Mouse (Mus musculus) regulatory T cell (primary cell): ENCODE measurements around the gene Kank1.

ENCODE experiments used
- in situ Hi-C: fragments of 300-600 bp; cut with MboI, MseI; formaldehyde crosslinking; loops from one replicate; pipeline ENCODE4 v1.15.1; 2025; ENCODE audit warnings: high pct_unique_total_duplicates

The Kank1 gene

DNA sequence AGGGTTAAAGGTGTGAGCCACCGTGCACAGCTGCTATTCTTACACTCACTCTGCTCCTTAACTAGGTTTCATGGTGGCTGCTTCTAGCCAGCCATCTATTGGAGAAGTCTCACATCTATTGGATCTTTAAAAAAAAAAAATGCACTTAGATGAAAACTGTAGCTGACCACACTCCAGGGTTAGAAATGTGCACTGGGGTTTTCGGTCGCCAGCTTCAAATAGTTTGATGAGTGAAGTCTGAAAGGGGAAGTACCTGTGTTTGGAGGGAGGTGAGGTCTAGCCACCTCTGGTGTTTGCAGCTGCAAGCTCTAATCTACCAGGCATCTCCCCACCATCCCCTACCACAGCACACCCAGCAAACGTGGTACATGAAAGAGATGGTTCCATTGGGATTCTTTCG is 74.2 kb downstream of the Kank1 start:
- in situ Hi-C loops = no loop called here

DNA sequence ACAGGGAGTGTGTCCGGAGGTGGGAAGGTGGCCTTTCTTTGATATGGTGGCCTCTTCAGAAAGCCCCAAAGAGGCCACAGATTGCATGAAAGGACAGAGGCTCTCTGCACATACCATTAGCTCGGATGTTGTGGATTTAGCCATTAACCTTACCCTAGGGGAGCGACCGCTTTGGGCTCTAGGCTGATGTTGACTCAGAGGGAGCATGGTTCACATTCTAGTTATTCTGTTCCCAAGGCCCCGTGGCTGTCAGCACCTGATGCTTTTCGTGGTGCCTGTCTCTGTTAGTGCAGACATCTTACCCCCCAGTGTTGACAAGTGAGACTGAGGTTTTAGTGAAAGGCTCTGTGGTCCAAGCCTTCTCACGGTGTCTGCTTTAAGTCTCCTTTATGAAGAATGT is 74.9 kb downstream of the Kank1 start:
- in situ Hi-C loops = no loop called here

DNA sequence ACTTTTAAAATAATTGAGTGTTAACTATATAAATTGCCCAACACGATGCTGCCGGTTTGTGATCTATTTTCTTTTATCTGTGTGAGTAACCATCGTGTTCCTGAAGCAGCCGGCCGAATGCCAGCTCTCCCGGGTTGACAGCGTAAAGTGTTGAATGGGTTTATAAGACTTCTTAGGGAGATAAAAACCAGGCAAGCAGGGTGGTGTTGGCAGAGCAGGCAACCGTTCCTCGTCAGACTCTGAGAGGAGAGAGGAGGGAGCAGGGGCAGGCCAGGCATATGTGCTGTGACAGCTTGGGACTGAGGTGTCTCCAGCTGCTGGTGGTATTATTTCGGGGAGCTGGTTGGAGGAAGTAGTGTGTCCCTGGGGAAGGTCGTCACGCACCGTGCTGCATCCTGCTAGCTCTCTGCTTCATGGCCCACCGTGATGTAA is 78.7 kb downstream of the Kank1 start:
- in situ Hi-C loops = no loop called here

DNA sequence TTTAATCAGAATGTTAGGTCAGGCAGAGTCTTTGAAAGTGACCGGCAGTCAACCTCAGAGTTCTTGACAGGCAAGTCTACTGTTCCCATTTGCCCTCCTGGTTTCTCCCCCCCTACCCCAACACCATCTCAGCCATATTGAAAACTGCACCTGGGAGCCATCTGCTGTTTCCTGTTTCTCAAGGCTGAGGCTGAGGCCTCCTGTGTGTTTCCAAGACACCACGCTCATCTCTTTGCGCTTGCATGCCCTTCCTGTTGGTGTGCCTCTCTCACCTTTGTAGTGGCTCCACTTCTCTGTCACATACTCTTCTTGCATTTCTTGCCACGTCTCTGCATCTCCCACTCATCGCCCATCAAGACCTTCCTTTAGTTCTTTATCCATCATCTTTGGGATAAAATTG is 79.2 kb downstream of the Kank1 start:
- in situ Hi-C loops = no loop called here

DNA sequence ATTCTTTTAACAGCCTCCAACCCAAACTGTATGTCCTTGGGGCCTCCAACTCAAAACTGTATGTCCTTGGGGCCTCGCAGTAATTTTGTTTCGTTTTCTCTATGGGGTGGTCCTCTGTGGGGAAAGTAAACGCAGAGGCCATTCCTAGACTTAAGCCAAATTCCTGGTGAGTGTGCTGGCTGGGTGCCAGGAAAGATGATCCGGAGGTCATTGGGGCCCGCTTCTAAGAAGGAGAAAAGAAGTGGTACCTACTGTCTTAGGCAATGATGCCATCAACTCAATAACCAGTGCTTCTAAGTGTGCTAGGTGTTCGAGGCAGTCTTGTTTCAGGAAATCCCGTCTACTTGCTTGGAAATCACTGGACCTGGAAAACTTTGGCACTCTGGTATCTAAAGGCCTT is 87.5 kb downstream of the Kank1 start:
- in situ Hi-C loops = no loop called here

DNA sequence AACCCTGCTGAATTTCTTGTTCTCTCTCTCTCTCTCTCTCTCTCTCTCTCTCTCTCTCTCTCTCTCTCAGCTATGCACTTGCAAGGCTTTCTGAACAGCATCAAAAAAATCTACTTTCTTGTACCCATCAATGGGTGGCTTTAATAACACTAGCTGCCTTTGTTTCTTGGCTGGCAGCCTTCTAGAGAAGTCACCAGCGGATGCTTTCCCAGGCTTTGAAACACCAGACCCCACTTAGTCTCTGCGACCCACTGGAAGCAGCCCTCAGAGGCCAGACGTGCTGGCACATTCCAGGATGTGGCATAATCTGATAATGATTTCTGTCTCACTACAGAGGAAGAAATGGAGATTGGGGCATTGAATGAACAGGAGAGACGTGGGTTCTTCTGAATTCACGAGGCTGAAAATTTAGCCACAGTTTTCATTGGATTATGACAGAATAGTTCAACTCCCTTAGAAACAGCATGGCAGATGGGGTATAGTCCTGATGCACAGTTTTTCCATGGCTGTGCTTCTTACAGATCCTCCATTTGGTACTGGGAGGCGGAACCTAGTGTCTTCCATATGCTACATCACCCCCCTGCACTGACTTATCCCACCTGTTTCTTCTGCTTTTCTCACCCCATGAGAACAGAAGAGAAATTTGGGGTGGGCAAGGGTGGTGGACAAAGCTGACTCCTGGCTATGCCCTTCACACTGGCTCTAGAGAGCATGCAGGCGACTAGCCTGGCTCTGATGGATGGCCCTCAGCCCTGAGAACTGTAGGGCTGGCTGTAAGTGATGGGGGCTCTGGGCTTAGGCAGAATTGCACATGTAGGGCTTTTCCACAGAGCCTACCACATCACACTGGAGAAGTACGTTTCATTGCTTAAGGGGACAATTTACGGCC is 88.6 kb downstream of the Kank1 start:
- in situ Hi-C loops = loop anchor here (5.0 kb wide), 1 partner anchor 63 kb away; no protein-coding TSS in a partner anchor

DNA sequence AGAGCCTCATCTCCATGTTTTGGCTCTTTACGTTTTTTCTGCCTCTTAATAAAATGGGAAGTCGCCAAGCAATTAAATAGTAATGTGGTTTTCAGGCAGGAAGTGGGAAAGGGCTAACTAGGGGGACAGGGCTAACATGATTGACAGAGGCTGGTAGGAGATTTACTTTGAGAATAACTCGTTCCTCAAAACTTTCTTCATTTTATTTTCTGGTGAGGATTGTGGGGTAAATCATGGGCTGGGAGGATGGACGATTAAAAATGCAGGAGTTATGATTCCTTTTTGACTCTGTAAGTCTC is 89.2 kb downstream of the Kank1 start:
- in situ Hi-C loops = loop anchor here (5.0 kb wide), 1 partner anchor 64 kb away; no protein-coding TSS in a partner anchor

DNA sequence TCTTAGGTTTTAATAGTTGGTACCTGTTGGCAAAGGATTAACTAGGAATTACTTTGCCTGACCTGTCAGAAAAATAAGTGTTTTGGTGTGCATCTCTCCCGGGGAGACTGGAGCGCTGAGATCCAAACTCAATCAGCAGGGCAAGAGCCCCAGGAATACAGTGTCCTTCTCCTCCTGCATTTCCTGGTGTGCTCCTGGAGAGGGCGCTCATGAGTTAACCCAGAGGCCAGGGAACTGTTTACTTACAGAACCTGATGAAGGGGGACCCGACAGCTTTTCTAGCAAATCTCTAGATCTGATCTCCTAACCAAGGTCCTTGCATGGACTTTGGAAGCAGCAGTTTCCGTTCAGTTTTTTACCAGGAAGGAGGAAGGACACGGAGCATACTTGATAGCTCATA is 90.9 kb downstream of the Kank1 start:
- in situ Hi-C loops = loop anchor here (5.0 kb wide), 1 partner anchor 65 kb away; no protein-coding TSS in a partner anchor

DNA sequence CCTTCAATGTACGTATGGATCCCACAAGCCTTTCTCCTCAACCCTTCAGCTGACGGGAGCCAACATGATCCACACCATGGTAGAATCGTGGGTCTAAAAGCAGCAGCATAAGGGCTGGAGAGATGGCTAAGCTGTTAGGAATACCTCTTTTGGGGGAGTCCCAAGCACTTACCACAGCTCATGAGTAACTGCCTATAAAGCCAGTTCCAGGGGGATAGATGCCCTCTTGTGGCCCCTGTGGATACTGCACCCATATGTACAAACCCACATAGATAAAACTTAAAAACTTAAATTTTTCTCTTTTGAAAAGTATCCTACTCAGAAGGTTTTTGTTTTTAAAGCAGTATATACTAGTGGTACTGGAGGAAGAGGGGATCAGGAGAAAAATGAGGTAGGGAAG is 97.6 kb downstream of the Kank1 start:
- in situ Hi-C loops = no loop called here

DNA sequence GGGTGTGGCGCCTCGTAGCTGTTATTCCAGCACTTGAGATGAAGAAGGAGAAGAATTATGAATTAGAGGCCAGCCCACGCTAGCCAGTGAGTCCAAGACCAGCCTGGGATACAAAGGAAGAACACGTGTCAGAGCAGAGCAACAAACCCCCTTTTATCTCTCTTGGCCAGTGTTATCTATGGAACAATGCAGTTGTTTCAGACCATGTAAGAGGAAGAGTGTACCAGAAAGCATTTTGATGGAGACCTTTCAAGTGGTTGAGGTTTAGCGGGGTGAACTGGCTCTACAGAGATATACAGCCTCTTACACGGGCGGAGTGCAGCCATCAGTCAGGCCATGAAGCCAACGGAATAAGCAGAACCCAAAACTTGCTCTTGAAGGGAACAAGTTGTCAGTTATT is 100.0 kb downstream of the Kank1 start:
- in situ Hi-C loops = loop anchor here (5.0 kb wide), 1 partner anchor 369 kb away; no protein-coding TSS in a partner anchor

DNA sequence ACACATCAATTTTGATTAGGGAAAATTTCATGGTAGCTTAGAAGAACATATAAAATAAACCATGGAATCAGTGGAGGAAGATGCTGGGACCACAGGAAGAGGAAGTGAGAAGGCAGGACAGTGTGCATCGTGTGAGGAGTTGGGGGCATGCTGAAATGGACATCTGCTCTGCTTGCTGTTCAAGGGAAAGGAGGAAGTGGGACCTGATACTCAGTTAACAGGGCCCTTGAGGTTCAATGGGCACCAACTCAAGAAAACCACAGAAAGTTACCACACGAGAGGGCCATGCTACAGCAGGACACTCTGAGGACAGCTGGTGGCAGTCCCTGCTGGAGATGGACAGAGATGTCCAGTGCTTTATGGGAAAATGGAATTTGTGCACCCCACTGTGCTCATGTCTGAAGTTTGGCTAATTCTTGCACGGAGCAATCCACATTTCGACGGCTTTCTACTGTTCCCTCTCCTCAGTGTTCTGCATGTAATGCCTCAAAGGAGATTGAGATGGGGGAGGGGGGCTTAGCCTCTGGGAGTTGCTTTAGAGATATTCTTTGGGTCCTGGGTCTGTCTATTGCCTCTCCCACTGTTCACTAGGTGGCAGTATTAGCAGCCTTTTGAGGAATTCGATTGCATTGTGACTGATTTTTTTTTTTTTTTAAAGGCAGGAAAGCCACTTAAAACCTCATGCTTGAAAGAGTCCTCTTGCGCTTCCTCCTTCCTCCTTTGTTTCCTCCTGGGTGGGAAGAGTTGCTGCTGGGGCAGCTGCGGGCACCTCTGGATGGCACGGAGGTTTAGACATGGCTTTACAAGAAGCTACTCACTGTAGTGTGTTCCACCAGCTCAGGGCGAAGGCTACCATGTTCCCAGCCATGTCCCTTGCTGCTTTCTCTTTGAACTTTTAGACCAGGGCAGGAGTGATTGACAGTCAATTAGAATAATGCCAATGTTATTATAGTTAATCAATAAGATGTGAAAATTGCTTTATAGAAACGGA is 104.2 kb downstream of the Kank1 start:
- in situ Hi-C loops = no loop called here

DNA sequence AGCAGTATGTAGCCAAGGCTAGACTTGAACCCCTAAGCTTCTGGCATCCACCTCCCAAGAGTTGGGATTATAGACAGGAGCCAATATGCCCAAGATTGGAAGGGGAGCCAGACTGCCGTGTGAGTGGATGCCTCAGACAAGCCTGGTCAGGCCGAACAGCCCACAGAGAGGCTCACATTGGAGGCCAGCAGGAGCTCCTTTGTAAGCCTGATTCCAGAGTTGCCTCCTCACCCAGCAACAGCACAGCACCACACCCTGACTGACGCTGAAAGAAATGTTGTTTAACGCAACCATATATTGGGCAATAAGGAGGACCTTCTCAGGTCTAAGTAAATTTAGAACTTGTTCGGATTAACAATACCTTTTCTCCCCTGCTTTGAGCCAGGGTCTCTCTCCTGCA is 105.3 kb downstream of the Kank1 start:
- in situ Hi-C loops = no loop called here

DNA sequence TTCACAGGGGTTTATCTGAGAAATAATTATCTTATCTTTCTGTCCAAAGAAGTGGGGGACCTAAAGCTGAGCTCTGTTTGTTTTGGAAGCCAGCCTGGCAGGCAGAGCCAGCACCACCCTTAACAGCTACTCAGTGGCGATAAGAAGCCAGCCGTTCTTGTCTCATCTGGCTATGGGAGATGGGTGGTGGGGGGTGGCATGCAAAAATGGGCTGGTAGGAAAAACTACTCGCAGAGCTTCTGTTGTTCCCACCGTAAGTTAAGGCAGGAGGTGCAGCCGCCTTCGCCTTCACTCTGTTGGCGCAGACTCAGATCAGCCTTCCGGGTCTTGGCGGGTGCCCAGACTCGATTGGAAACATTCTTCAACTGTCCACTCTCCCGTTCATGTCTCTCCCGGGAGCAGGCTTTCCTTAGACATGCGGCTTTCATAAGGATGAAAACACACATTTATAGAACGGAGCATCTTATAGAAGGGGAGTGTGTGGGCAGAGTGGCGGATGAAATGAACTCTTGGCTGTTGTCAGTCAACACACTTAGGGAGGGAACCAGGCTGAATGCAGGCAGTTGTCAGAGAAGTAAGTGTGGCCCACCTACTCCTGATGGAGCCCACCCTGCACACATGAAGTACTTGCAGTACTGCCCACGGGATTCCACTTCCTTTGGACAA is 107.0 kb downstream of the Kank1 start:
- in situ Hi-C loops = no loop called here

DNA sequence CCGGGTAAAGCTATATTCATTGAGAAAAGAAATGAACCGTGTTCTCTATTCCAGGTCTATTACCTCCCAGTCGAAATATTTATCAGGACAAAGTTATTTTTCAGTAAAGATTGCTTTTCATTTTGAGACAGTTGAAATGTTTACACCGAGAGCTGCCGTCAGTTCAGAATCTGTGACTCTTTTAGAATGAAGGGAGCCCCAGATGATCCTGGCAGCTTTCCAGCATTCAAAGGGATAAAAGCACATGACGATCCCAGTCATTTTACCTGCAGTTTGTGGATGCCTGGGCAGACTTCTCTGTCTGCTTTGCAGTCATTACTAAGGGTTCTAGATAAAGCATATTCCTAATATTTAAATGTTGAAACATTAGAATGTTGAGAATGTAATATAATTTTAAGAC is 107.6 kb downstream of the Kank1 start:
- in situ Hi-C loops = no loop called here

DNA sequence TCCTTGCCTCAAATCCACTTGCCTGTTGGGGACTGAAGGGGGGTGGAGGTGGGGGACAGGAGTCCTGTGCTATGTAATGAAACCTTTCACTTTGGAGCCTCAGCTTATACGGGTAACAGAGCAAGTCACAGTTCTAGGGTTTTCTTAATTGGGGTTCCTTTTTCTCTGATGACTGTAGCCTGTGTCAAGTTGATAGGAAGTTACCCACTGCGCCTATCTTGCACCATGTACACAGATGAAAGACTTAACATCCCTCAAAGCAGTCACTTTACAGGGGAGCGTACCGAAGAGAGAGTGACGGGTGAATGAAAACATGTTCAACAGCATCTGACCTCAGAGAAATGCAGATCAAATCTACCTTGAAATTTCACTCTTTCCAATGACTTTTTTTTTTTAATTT is 109.2 kb downstream of the Kank1 start:
- in situ Hi-C loops = no loop called here

DNA sequence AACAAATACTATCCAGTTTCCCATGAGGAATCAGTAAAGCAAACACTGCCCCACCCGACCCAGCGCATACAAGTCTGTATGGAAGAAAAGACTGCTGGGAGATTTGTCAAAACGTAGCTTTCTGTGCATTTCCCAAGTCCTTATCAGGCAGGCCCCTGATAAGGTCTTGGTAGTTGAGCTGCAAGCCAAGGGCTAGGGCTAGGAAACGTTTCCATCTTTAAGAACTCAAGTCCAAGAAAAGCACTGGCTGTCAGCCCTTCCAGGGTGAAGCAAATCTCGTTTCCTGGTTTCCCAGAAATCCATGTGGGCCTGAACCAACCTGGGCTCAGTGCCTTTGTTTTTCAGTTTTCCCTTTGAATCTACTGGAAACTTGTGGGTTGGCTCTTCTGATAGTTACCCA is 110.7 kb downstream of the Kank1 start:
- in situ Hi-C loops = no loop called here

DNA sequence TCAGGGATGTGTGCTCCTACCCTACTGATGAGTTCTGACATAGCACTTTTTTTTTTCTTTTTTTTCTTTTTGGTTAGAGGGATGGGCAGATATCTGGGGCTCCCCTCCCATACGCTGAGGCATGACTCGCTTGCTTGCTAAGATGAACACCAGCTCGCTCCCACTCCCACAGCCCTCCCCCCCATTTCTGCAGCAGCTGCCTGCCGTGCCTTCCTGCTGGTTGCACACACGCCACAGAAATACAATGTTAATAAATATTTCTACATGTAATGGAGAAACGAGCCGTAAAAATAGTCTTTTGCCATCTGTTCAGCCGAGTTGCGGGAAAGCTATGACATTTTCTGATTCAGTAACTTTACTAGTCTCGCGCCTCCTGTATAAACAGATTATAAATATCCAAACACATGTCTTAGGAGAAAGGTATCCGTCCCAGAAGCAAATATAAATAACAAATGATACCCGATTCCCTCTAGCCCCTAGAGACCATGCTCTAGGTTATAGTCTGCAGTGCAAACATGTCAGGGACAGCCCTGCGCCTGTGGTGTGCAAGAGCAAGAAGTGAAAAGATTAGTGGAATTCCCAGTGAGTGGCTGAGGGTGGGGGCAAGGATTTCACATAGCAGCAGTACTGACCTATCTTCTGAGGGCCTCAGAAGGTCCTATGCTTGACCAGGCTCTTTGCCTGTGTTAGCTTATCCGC is 114.6 kb downstream of the Kank1 start:
- in situ Hi-C loops = no loop called here

DNA sequence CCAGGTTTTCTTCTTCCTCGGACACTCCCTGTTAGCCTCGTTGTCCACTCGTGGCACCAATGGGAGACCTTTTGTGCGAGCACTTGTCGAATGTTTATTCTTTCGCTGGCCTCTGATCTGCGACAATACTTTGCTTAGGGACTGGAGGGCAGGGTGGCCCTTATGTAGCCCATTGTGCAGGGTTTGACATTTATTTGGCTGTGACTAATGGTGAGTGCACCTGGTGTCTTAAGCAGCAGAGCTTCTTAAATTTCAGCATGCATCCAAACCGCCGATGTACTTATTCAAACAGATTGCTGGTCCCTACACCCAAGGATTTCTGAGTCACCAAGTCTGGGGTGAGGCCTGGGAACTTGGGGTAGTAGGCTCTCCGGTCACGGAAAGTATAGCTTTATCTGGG is 120.3 kb downstream of the Kank1 start:
- in situ Hi-C loops = no loop called here

DNA sequence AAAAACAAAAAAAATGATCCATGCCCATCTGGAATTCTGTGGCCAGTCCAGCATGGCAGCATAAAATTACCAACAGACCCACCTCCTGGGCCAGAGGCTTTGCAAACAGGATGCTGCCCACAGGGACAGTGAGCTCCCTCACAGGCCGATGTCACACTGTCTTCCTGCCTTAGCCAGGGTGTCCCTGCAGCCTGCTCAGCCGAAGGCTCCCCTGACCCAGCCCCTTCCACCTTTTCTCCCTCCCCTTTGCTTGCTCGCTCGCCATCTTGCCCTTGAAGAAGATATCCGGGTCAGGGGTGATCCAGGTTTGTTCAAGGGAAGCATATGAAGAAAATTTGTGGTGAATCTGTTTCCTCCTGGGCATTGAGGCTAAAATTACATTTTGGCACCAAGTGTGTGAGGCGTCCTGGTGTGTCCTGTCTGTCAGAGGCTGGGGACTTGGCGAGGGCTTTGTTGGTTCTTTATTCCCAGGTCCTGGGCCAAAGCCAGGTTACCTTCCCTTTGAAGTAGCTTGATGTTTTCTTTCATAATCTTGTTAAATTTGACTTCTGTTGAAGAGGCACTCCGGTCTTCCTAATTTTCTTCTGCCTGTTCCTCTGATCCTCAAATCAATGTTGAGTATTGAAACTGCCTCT is 121.8 kb downstream of the Kank1 start:
- in situ Hi-C loops = no loop called here

DNA sequence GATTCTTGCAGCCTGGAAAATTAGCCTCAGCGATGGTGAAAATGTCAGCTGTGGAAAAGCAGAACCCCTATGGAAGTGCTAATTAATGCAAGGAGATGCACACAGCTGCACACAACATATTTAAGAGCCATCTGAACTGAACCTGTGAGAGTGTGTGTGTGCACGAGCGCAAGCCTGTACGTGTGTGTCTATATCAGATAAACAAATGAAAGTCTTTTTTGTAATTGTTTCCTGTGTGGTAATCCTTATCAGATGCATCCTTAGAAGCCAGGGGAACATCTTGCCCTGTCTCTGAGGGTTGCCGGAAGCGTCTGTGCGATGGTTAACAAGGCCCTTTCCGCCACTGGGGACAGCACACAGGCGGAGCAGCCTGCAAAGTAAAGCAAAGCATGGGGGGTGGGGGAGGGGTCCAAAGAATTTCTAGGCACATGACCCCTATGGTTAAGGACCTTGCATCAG is 123.8 kb downstream of the Kank1 start:
- in situ Hi-C loops = no loop called here

DNA sequence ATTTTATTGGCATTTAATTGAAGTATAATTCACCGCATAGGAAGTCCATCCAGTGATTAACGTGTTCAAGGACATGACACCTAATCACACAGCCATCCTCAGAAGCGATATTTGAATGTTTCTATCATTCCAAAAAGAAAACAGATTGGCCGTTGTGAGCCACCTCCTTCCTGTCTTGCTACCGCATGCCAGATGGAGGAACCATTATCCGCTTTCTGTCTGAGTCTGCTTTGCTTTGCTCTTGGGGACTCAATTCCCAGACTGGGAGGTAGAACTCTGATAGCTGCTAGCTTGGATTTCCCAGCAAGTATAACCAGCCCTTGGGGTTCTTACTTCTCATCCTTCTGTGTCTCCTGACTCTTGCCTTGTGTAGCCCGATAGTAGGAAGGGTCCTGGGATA is 125.2 kb downstream of the Kank1 start:
- in situ Hi-C loops = no loop called here
